Mouse (Mus musculus) ES-Bruce4 (cell line): ENCODE measurements around the gene Furin.

Experiments
- EP300 ChIP-seq: IDR thresholded peaks from 2 replicates; pipeline ENCODE4 v1.6.1; 2011; ENCODE audit warnings: low read depth, low read length; ENCODE audit not compliant: insufficient read depth
- POLR2A ChIP-seq: IDR thresholded peaks from one replicate; pipeline ENCODE4 v1.8.1; 2011; ENCODE audit warnings: low read length; ENCODE audit not compliant: insufficient read depth

DNA sequence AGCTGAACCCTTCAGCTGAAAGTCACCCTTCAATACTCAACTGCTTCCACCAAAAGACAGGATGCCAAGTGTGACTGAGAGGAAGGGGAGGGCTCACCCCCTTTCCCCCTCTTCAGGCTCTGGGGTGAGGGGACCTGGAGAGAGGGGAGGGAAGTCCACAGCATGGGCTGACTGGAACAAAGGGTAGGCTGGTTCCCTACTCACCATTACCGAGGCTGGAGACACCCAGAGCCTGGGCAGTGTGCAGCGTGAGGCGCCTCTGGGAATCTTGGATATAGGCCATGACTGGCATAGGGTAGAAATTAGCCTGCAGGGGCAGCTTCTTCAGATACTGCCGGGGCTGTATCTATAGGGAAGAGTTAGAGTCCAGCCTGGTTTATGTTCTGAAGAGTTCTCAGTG lies 47.2 kb downstream of the Furin start:
- no peak for TF ChIP-seq POLR2A
- TF ChIP-seq EP300, result no peak
